Mouse (Mus musculus): ENCODE results near the gene Crtc1. TPM values are rescaled to one million over a fixed set of nuclear protein-coding genes. Genes with fewer than 3 reads are reported as not detected.

Gene Crtc1
- polyA plus RNA-seq, 1 experiment from 2014 or later, result 26.7 TPM

DNA sequence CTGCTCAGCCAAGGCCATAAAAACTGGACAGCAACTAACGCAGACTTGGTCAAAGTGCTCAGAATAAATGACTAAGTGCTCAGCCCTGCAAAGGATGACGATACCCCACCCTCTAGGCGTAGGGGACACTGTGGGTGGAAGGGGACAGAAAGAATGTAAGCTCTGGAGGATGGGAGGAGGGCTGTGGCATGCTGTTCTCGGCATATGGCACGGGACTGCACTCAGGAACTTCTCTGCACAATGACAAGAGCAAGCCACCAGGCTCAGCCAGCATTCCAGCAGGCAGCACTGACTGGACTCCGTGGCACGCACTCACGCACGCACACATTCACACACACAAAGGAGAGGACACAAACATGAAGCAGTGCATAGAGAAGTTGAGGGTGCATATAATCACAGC is 21.2 kb upstream of the Crtc1 start:
- Histone ChIP-seq H3K4me2 (replicated peaks) (no peak overlapping the region), H3K9ac (no peak overlapping the region), H3K27ac (no peak overlapping the region), H3K36me3 (peaks cover 9% of the 10 kb centered on the region), H3K4me1 (peaks cover 26% of the 10 kb centered on the region), H3K4me3 (no peak overlapping the region), H3K27me3 (no peaks in the 10 kb centered on the region), H3K9me3 (0 out of 2 replicates have a peak, but pooled peaks cover 3% of the 10 kb centered on the region)
- WGBS, result 77% methylated on average over 9 of the region's 9 CpGs
- no peak for ATAC-seq (ENCODE audit: low FRiP score, low read depth)

DNA sequence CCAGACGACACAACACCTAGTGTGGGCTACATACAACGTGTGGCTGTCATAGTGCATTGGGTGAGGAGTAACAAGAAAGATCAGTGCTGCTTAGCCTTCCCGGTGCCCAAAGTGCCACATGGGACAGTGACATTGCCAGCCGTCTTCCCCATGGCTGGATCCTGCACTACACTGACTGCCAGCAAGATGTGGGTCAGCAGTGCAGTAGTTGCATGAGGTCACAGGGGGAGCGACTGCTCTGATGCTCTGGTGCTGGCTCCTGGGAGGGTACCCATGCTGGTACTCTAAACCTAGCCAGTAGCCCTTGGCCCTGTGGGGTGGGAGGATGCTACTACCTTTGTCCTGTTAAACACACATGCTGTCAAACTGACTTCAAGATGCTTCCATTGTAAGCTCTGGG is 20.8 kb upstream of the Crtc1 start:
- Histone ChIP-seq H3K27me3 (no peaks in the 10 kb centered on the region), H3K4me1 (peaks cover 26% of the 10 kb centered on the region), H3K4me2 (replicated peaks) (no peak overlapping the region), H3K9ac (no peak overlapping the region), H3K36me3 (peaks cover 7% of the 10 kb centered on the region), H3K4me3 (no peak overlapping the region), H3K27ac (no peak overlapping the region), H3K9me3 (0 out of 2 replicates have a peak, but pooled peaks cover 3% of the 10 kb centered on the region)
- 90% methylated on average over 5 of the region's 5 CpGs for WGBS
- no peak for ATAC-seq (ENCODE audit: low FRiP score, low read depth)

GRCm38 (mm10) chr8:70459636-70460035 is 20.3 kb upstream of the Crtc1 start:
- WGBS, result 92% methylated on average over 2 of the region's 2 CpGs
- Histone ChIP-seq H3K4me3 (no peak overlapping the region), H3K4me1 (peaks cover 26% of the 10 kb centered on the region), H3K36me3 (peaks cover 7% of the 10 kb centered on the region), H3K9ac (no peak overlapping the region), H3K4me2 (replicated peaks) (no peak overlapping the region), H3K27ac (no peak overlapping the region), H3K27me3 (no peaks in the 10 kb centered on the region), H3K9me3 (0 out of 2 replicates have a peak, but pooled peaks cover 3% of the 10 kb centered on the region)
- ATAC-seq (ENCODE audit: low FRiP score, low read depth), result no peak

- Histone ChIP-seq H3K4me2 (replicated peaks) (no peak overlapping the region), H3K9me3 (0 out of 2 replicates have a peak, but pooled peaks cover 3% of the 10 kb centered on the region), H3K4me1 (peaks cover 35% of the 10 kb centered on the region), H3K4me3 (no peak overlapping the region), H3K36me3 (peaks cover 7% of the 10 kb centered on the region), H3K27me3 (no peaks in the 10 kb centered on the region), H3K9ac (no peak overlapping the region), H3K27ac (no peak overlapping the region)
- ATAC-seq (ENCODE audit: low FRiP score, low read depth), result no peak
- WGBS, result 82% methylated on average over 3 of the region's 3 CpGs
Observed at GRCm38 (mm10) chr8:70458462-70458861, 19.1 kb upstream of the Crtc1 start.

DNA sequence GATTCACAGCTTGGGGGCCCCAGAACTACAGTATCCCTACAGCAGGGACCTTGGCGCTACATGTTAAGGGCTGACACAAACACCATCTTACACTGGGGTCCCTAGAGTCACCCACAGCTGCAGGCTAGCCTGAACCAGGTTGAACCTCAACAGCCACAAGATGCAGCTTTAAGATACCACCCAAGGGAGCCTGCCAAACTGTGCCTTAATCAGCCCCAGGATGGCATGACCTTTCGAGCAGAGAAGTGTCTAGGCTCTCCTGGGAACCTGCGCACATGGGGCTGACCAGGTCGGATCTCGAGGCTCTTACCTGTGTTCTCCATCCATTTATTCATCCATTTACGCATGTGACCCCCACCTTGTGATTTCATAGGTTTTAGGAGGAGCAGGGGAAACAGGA is 18.5 kb upstream of the Crtc1 start:
- H3K9me3 ChIP-seq, result 0 out of 2 replicates have a peak, but pooled peaks cover 3% of the 10 kb centered on the region
- H3K27me3 ChIP-seq, result no peaks in the 10 kb centered on the region
- peaks cover 7% of the 10 kb centered on the region for H3K36me3 ChIP-seq
- no peak overlapping the region for H3K9ac ChIP-seq
- no peak overlapping the region for H3K4me2 ChIP-seq (replicated peaks)
- no peak overlapping the region for H3K4me3 ChIP-seq
- H3K27ac ChIP-seq, result no peak overlapping the region
- WGBS, result 92% methylated on average over 6 of the region's 6 CpGs
- no peak for ATAC-seq (ENCODE audit: low FRiP score, low read depth)
- peaks cover 36% of the 10 kb centered on the region for H3K4me1 ChIP-seq

DNA sequence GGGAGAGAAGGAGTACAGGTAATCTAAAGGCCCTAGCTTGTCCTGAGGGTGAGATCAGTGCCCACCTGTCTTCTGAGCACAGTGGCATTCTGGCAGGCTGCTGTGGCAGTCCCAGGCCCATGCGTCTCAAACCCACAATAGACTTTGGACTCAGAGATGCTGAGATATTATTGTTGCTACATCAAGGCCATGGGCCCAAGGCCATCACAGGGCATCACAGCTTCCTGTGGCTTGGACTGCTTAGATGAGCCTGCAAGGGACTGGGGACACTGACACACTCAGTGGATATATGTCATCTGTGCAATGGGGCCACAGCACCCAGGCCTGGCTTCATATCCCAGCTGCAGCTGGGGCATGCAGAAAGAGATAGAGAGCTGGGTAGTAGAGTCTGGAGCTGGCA is 17.6 kb upstream of the Crtc1 start:
- H3K36me3 ChIP-seq, result peaks cover 15% of the 10 kb centered on the region
- peaks cover 27% of the 10 kb centered on the region for H3K4me1 ChIP-seq
- no peak overlapping the region for H3K9ac ChIP-seq
- no peak overlapping the region for H3K27ac ChIP-seq
- no peak for ATAC-seq (ENCODE audit: low FRiP score, low read depth)
- no peak overlapping the region for H3K4me2 ChIP-seq (replicated peaks)
- 0 out of 2 replicates have a peak, but pooled peaks cover 3% of the 10 kb centered on the region for H3K9me3 ChIP-seq
- no peak overlapping the region for H3K4me3 ChIP-seq
- 100% methylated on average over 1 of the region's 1 CpGs for WGBS
- peaks cover 5% of the 10 kb centered on the region; the same call in 1 of the 2 replicates for H3K27me3 ChIP-seq

GRCm38 (mm10) chr8:70453852-70454251 is 14.5 kb upstream of the Crtc1 start:
- Histone ChIP-seq H3K36me3 (peaks cover 30% of the 10 kb centered on the region), H3K4me2 (replicated peaks) (no peak overlapping the region), H3K9me3 (no peaks in the 10 kb centered on the region), H3K27me3 (peaks cover 8% of the 10 kb centered on the region; the same call in 1 of the 2 replicates), H3K27ac (peak overlapping the region; percentile 18; the same call in 1 of the 2 replicates), H3K4me1 (peaks cover 36% of the 10 kb centered on the region), H3K9ac (peak overlapping the region; percentile 35; the same call in 1 of the 2 replicates), H3K4me3 (no peak overlapping the region)
- no peak for ATAC-seq (ENCODE audit: low FRiP score, low read depth)
- WGBS, result 74% methylated on average over 5 of the region's 5 CpGs

GRCm38 (mm10) chr8:70452196-70452966 is 13.0 kb upstream of the Crtc1 start:
- 64% methylated on average over 52 of the region's 52 CpGs for WGBS
- no peak overlapping the region for H3K4me3 ChIP-seq
- H3K4me1 ChIP-seq, result peaks cover 49% of the 10 kb centered on the region
- no peaks in the 10 kb centered on the region for H3K9me3 ChIP-seq
- no peak overlapping the region for H3K27ac ChIP-seq
- no peak overlapping the region for H3K4me2 ChIP-seq (replicated peaks)
- H3K36me3 ChIP-seq, result peaks cover 33% of the 10 kb centered on the region
- no peak for ATAC-seq (ENCODE audit: low FRiP score, low read depth)
- peaks cover 8% of the 10 kb centered on the region; the same call in 1 of the 2 replicates for H3K27me3 ChIP-seq
- H3K9ac ChIP-seq, result no peak overlapping the region; the same call in 1 of the 2 replicates

DNA sequence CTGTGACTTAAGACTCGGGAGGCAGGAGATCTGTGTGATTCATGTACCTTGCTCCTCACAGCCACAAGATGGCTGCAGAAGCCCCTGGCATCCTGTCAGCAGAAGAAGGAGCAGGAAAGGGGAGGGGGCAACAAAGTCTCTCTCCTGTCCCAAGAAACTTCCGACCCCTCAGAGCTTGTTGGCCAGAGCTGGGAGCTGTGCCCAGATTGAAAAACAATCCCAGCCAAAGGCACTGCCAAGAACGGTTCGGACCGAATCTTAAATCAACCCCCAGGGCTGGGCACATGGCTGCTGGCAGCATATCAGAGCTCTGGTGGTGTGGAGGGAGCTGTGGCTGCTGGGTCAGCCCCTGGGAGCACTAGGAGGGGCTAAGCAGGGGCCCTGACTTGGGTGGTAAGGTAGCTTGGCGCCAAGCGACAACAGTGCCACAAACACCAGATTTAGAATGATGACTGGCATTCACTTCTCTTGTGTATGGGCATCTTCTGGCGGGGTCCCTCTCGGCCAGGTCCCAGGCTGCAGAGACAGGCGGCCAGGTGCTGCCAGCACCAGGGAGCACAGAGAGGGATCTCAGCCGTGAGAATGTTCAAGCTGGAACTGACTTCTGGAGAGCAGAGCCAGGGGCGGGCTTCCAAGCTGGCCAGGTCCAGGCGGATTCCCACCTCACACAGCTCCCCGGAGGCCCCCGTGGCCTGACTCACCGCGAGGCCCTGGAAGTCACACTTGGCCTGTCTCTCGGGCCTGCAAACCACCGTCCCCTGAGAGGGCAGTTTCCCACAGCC is 8.5 kb upstream of the Crtc1 start:
- no peak for ATAC-seq (ENCODE audit: low FRiP score, low read depth)
- Histone ChIP-seq H3K4me2 (replicated peaks) (no peak overlapping the region), H3K4me3 (no peak overlapping the region), H3K9me3 (no peaks in the 10 kb centered on the region), H3K9ac (0 out of 2 replicates have a peak overlapping the region, but pooled peaks have one; percentile 36), H3K27me3 (peaks cover 8% of the 10 kb centered on the region; the same call in 1 of the 2 replicates), H3K36me3 (peaks cover 33% of the 10 kb centered on the region), H3K4me1 (peaks cover 37% of the 10 kb centered on the region), H3K27ac (peak overlapping the region; percentile 63)
- 62% methylated on average over 19 of the region's 19 CpGs for WGBS

- ATAC-seq (ENCODE audit: low FRiP score, low read depth), result no peak
- Histone ChIP-seq H3K4me1 (peaks cover 37% of the 10 kb centered on the region), H3K27ac (no peak overlapping the region), H3K36me3 (peaks cover 15% of the 10 kb centered on the region), H3K9me3 (no peaks in the 10 kb centered on the region), H3K4me2 (replicated peaks) (no peak overlapping the region), H3K4me3 (no peak overlapping the region), H3K27me3 (no peaks in the 10 kb centered on the region), H3K9ac (no peak overlapping the region)
- WGBS, result 53% methylated on average over 1 of the region's 1 CpGs
Observed at GRCm38 (mm10) chr8:70445988-70446387, 6.6 kb upstream of the Crtc1 start.

DNA sequence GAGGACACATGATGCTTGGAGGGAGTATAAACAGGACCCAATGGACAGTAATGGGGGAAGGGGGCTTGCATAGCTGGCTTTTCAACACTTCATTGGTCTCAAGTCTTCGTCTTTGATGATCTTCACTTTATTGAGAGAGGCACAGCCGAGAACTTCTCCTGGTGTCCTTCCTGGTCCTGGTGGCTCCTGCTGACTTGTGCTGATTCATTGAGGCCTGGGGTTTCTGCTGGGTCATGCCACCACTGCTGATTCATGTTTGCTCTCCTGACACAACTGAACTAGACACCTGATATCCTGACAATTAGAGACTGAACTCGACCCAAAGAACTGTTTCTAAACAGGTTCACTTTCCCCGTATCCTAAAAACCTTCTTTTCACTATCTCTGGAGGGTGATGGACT is 3.9 kb upstream of the Crtc1 start:
- Histone ChIP-seq H3K4me2 (replicated peaks) (no peak overlapping the region), H3K9me3 (no peaks in the 10 kb centered on the region), H3K4me3 (no peak overlapping the region), H3K9ac (no peak overlapping the region), H3K27ac (no peak overlapping the region), H3K4me1 (peaks cover 26% of the 10 kb centered on the region), H3K27me3 (no peaks in the 10 kb centered on the region), H3K36me3 (peaks cover 3% of the 10 kb centered on the region; the same call in 1 of the 2 replicates)
- no peak for ATAC-seq (ENCODE audit: low FRiP score, low read depth)
- WGBS, result 81% methylated on average over 4 of the region's 4 CpGs

DNA sequence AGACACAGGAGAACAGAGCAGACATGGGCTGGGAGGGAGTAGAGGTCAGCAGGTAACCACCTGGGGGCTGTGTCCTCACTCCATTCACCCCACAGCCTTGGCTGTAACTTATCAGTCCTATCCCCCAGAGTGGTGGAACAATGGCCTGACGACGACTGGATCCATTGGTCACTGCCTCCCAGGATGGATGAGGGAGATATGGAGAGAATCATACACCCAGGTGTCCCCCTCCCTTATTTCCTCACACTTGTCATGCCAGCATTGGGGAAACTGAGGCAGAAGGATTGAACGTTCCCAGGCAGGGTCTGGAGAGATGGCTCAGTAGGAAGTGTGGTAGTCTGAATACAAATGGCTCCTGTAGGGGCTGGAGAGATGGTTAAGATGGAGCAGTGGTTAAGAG is 2.2 kb upstream of the Crtc1 start:
- Histone ChIP-seq H3K27me3 (no peaks in the 10 kb centered on the region), H3K9me3 (no peaks in the 10 kb centered on the region), H3K9ac (no peak overlapping the region), H3K4me3 (no peak overlapping the region), H3K36me3 (no peaks in the 10 kb centered on the region), H3K4me1 (peaks cover 30% of the 10 kb centered on the region), H3K27ac (no peak overlapping the region), H3K4me2 (replicated peaks) (no peak overlapping the region)
- no peak for ATAC-seq (ENCODE audit: low FRiP score, low read depth)
- WGBS, result 71% methylated on average over 3 of the region's 3 CpGs

Data from limb, embryonic 13.5 days (tissue).